Mouse (Mus musculus): ENCODE measurements at regions not wholly inside any gene's neighbourhood (a gene's known extent, or its start where the extent isn't known, plus 50 kb on each side); places are given as distances from the start of the nearest gene placed in this dataset.

DNA sequence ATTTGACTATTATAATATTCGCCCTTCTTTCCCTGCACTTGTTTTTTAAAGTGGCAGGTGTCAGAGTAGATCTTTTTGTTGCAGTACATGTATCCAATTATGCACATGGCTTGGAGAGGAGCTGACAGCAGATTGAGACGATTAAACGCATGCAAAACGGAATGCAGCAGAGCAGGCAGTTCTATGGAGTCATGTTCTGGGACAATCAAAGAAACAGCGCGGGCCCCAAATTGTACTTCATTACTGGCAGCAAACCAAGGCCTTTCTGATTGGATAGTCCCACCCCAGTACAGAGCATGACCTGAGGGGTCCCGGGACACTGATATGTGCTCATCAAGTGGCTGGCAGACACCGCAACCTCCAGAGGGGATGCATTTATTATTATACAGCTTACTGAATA, 140.5 kb downstream of the Samd5 start:
- dilution Hi-C loops (cut with MboI; ENCODE audit: extremely low pct_ligation_motif_present, extremely low pct_unique_long_range_greater_than_20kb, low sequenced_read_pairs) (no loop called here), in situ Hi-C loops (cut with MboI; ENCODE audit: low pct_ligation_motif_present, low pct_unique_long_range_greater_than_20kb, low sequenced_read_pairs) (no loop called here)
- Histone ChIP-seq H3K79me2 (replicated peaks; ENCODE audit: control insufficient read depth, extremely low read depth, insufficient read depth, poor library complexity, severe bottlenecking) (no peaks in the 10 kb centered on the region), H3K36me3 (replicated peaks in 1 of 2; ENCODE audit: control insufficient read depth in 1 of 2, insufficient read depth in 1 of 2, low read length in 1 of 2) (no peaks in the 10 kb centered on the region), H3K9ac (ENCODE audit: insufficient read depth, low read depth) (no peak overlapping the region), H3K4me1 (ENCODE audit: control insufficient read depth in 1 of 2, insufficient read depth in 2 of 2) (no peaks in the 10 kb centered on the region), H3K27me3 (replicated peaks) (no peaks in the 10 kb centered on the region), H3K4me3 (replicated peaks in 1 of 3; ENCODE audit: low read depth in 2 of 3, low read length in 2 of 3, poor library complexity in 1 of 3) (no peak overlapping the region), H3K27ac (ENCODE audit: insufficient read depth, low read depth) (no peak overlapping the region), H3K4me2 (ENCODE audit: insufficient read depth, low read depth, poor library complexity, severe bottlenecking) (no peak overlapping the region), H3K9me3 (replicated peaks; ENCODE audit: low read length) (no peaks in the 10 kb centered on the region)
- TF ChIP-seq MEF2A (IDR thresholded peaks at IDR 0.05; ENCODE audit: borderline replicate concordance, low read depth, low read length) (no peak), PAX5 (IDR thresholded peaks at IDR 0.05; ENCODE audit: low read length) (no peak), SMC3 (IDR thresholded peaks at IDR 0.05; ENCODE audit: low read depth, low read length) (no peak), ZC3H11A (IDR thresholded peaks at IDR 0.05; ENCODE audit: low read depth, low read length) (no peak), BHLHE40 (IDR thresholded peaks at IDR 0.05; ENCODE audit: low read depth, low read length) (no peak), MYC (IDR thresholded peaks at IDR 0.05; ENCODE audit: low read depth, low read length) (no peak), CHD2 (IDR thresholded peaks at IDR 0.05; ENCODE audit: low read length) (no peak), CHD1 (IDR thresholded peaks at IDR 0.05; ENCODE audit: low read depth, low read length) (no peak), POLR2A (IDR thresholded peaks at IDR 0.05; ENCODE audit: low read depth, low read length) (no peak), HCFC1 (IDR thresholded peaks at IDR 0.05; ENCODE audit: low read depth, low read length) (no peak), MAFK (IDR thresholded peaks at IDR 0.05; ENCODE audit: insufficient replicate concordance, low read length) (no peak), ZKSCAN1 (IDR thresholded peaks at IDR 0.05; ENCODE audit: borderline replicate concordance, low read depth, low read length) (no peak), UBTF (IDR thresholded peaks at IDR 0.05; ENCODE audit: low read depth, low read length) (no peak), ZMIZ1 (IDR thresholded peaks at IDR 0.05; ENCODE audit: low read depth, low read length) (no peak), EP300 (IDR thresholded peaks at IDR 0.05; ENCODE audit: low read length) (no peak), CTCF (conservative IDR thresholded peaks at IDR 0.05 in 1 of 2, IDR thresholded peaks at IDR 0.05 in 1 of 2; ENCODE audit: low read depth in 2 of 2, low read length in 2 of 2) (no peak), E2F4 (IDR thresholded peaks at IDR 0.05; ENCODE audit: insufficient replicate concordance, low read depth, low read length) (no peak), SIN3A (IDR thresholded peaks at IDR 0.05; ENCODE audit: low read length) (no peak), MAZ (IDR thresholded peaks at IDR 0.05; ENCODE audit: low read depth, low read length) (no peak)
- DNase-seq (ENCODE audit: extremely low read depth): no peak

DNA sequence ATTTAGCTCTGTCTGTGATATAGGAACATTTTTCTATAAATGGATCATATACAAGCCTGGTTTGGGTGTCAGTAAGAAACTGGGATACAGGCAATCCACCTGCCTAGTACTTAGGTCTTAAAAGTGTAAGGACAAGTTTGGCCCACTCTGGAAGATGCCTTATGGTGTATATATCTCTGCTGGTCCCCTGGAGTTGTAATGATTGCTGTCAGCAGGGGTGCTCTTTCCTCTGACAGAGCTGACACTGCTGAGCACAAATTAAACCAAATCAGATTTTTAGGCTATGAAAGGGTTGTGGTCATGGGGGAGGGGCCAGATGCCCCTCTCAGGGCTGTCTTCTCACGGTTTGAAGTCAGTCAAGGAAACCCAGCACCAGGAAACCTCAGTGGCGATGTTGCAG, 141.7 kb downstream of the Samd5 start:
- Histone ChIP-seq H3K36me3 (replicated peaks in 1 of 2; ENCODE audit: control insufficient read depth in 1 of 2, insufficient read depth in 1 of 2, low read length in 1 of 2) (no peaks in the 10 kb centered on the region), H3K9ac (ENCODE audit: insufficient read depth, low read depth) (no peak overlapping the region)

More for the DNA sequence above, 141.7 kb downstream of the Samd5 start:
- no peaks in the 10 kb centered on the region for H3K4me1 ChIP-seq (ENCODE audit: control insufficient read depth in 1 of 2, insufficient read depth in 2 of 2)
- no peak for DNase-seq (ENCODE audit: extremely low read depth)
- H3K9me3 ChIP-seq (replicated peaks; ENCODE audit: low read length): no peaks in the 10 kb centered on the region
- no peak overlapping the region for H3K27ac ChIP-seq (ENCODE audit: insufficient read depth, low read depth)
- H3K4me3 ChIP-seq (replicated peaks in 1 of 3; ENCODE audit: low read depth in 2 of 3, low read length in 2 of 3, poor library complexity in 1 of 3): no peak overlapping the region
- H3K4me2 ChIP-seq (ENCODE audit: insufficient read depth, low read depth, poor library complexity, severe bottlenecking): no peak overlapping the region
- no peaks in the 10 kb centered on the region for H3K79me2 ChIP-seq (replicated peaks; ENCODE audit: control insufficient read depth, extremely low read depth, insufficient read depth, poor library complexity, severe bottlenecking)
- TF ChIP-seq MYC (IDR thresholded peaks at IDR 0.05; ENCODE audit: low read depth, low read length): no peak
- TF ChIP-seq ZMIZ1 (IDR thresholded peaks at IDR 0.05; ENCODE audit: low read depth, low read length): no peak
- TF ChIP-seq E2F4 (IDR thresholded peaks at IDR 0.05; ENCODE audit: insufficient replicate concordance, low read depth, low read length): no peak
- no peak for TF ChIP-seq KAT2A (IDR thresholded peaks at IDR 0.05; ENCODE audit: insufficient replicate concordance, low read length)
- TF ChIP-seq TBP (conservative IDR thresholded peaks at IDR 0.05; ENCODE audit: low read depth, low read length): no peak
- TF ChIP-seq GABPA (IDR thresholded peaks at IDR 0.05; ENCODE audit: insufficient replicate concordance, low read depth, low read length): no peak
- no peak for TF ChIP-seq PAX5 (IDR thresholded peaks at IDR 0.05; ENCODE audit: low read length)
- no peak for TF ChIP-seq USF1 (IDR thresholded peaks at IDR 0.05; ENCODE audit: low read depth, low read length)
- no peak for TF ChIP-seq ZNF384 (IDR thresholded peaks at IDR 0.05; ENCODE audit: low read depth, low read length)
- no peak for TF ChIP-seq NELFE (IDR thresholded peaks at IDR 0.05; ENCODE audit: low read depth, low read length)
- no peak for TF ChIP-seq MAFK (IDR thresholded peaks at IDR 0.05; ENCODE audit: insufficient replicate concordance, low read length)
- no peak for TF ChIP-seq EP300 (IDR thresholded peaks at IDR 0.05; ENCODE audit: low read length)
- no peak for TF ChIP-seq HCFC1 (IDR thresholded peaks at IDR 0.05; ENCODE audit: low read depth, low read length)
- no peak for TF ChIP-seq ELF1 (IDR thresholded peaks at IDR 0.05; ENCODE audit: low read depth, low read length)
- TF ChIP-seq MXI1 (IDR thresholded peaks at IDR 0.05; ENCODE audit: low read depth, low read length): no peak
- no peaks in the 10 kb centered on the region for H3K27me3 ChIP-seq (replicated peaks)
- dilution Hi-C loops (cut with MboI; ENCODE audit: extremely low pct_ligation_motif_present, extremely low pct_unique_long_range_greater_than_20kb, low sequenced_read_pairs) (no loop called here), in situ Hi-C loops (cut with MboI; ENCODE audit: low pct_ligation_motif_present, low pct_unique_long_range_greater_than_20kb, low sequenced_read_pairs) (no loop called here)

Data from CH12.LX (cell line).